Mouse (Mus musculus): ENCODE measurements around the gene Emid1.

Emid1 gene

GRCm38 (mm10) chr11:5151680-5152337, at the start of gene Emid1:
TSS of gene Emid1 (minus strand) at chr11:5152257.
- Histone ChIP-seq H3K27me3 (ENCODE audit: control insufficient read depth, insufficient read depth, low read length, poor library complexity, severe bottlenecking) (no peaks in the 10 kb centered on the region), H3K36me3 (ENCODE audit: control insufficient read depth, insufficient read depth, low read length, poor library complexity, severe bottlenecking) (no peaks in the 10 kb centered on the region)
- peak; percentile 34 for DNase-seq (ENCODE audit: low read depth, low spot score)

- no peak for DNase-seq (ENCODE audit: low read depth, low spot score)
- H3K27me3 ChIP-seq (ENCODE audit: control insufficient read depth, insufficient read depth, low read length, poor library complexity, severe bottlenecking): no peaks in the 10 kb centered on the region
- H3K36me3 ChIP-seq (ENCODE audit: control insufficient read depth, insufficient read depth, low read length, poor library complexity, severe bottlenecking): no peaks in the 10 kb centered on the region
Observed at GRCm38 (mm10) chr11:5199879-5200278, 47.8 kb upstream of the Emid1 start.

- Histone ChIP-seq H3K27me3 (ENCODE audit: control insufficient read depth, insufficient read depth, low read length, poor library complexity, severe bottlenecking) (no peaks in the 10 kb centered on the region), H3K36me3 (ENCODE audit: control insufficient read depth, insufficient read depth, low read length, poor library complexity, severe bottlenecking) (no peaks in the 10 kb centered on the region)
- no peak for DNase-seq (ENCODE audit: low read depth, low spot score)
Observed at GRCm38 (mm10) chr11:5197068-5197467, 45.0 kb upstream of the Emid1 start.

GRCm38 (mm10) chr11:5196583-5196982, 44.5 kb upstream of the Emid1 start:
- H3K36me3 ChIP-seq (ENCODE audit: control insufficient read depth, insufficient read depth, low read length, poor library complexity, severe bottlenecking): no peaks in the 10 kb centered on the region

GRCm38 (mm10) chr11:5193576-5193881, 41.5 kb upstream of the Emid1 start:
- Histone ChIP-seq H3K27me3 (ENCODE audit: control insufficient read depth, insufficient read depth, low read length, poor library complexity, severe bottlenecking) (no peaks in the 10 kb centered on the region), H3K36me3 (ENCODE audit: control insufficient read depth, insufficient read depth, low read length, poor library complexity, severe bottlenecking) (no peaks in the 10 kb centered on the region)
- no peak for DNase-seq (ENCODE audit: low read depth, low spot score)

More at GRCm38 (mm10) chr11:5196583-5196982, 44.5 kb upstream of the Emid1 start:
- H3K27me3 ChIP-seq (ENCODE audit: control insufficient read depth, insufficient read depth, low read length, poor library complexity, severe bottlenecking): no peaks in the 10 kb centered on the region
- DNase-seq (ENCODE audit: low read depth, low spot score): no peak

GRCm38 (mm10) chr11:5192840-5193575, 41.0 kb upstream of the Emid1 start:
- H3K27me3 ChIP-seq (ENCODE audit: control insufficient read depth, insufficient read depth, low read length, poor library complexity, severe bottlenecking): no peaks in the 10 kb centered on the region
- H3K36me3 ChIP-seq (ENCODE audit: control insufficient read depth, insufficient read depth, low read length, poor library complexity, severe bottlenecking): no peaks in the 10 kb centered on the region
- DNase-seq (ENCODE audit: low read depth, low spot score): no peak

GRCm38 (mm10) chr11:5192084-5192516, 40.0 kb upstream of the Emid1 start:
- no peak for DNase-seq (ENCODE audit: low read depth, low spot score)
- Histone ChIP-seq H3K36me3 (ENCODE audit: control insufficient read depth, insufficient read depth, low read length, poor library complexity, severe bottlenecking) (no peaks in the 10 kb centered on the region), H3K27me3 (ENCODE audit: control insufficient read depth, insufficient read depth, low read length, poor library complexity, severe bottlenecking) (no peaks in the 10 kb centered on the region)

GRCm38 (mm10) chr11:5189239-5189933, 37.3 kb upstream of the Emid1 start:
- no peak for DNase-seq (ENCODE audit: low read depth, low spot score)
- H3K27me3 ChIP-seq (ENCODE audit: control insufficient read depth, insufficient read depth, low read length, poor library complexity, severe bottlenecking): no peaks in the 10 kb centered on the region
- no peaks in the 10 kb centered on the region for H3K36me3 ChIP-seq (ENCODE audit: control insufficient read depth, insufficient read depth, low read length, poor library complexity, severe bottlenecking)

GRCm38 (mm10) chr11:5188170-5188569, 36.1 kb upstream of the Emid1 start:
- Histone ChIP-seq H3K27me3 (ENCODE audit: control insufficient read depth, insufficient read depth, low read length, poor library complexity, severe bottlenecking) (no peaks in the 10 kb centered on the region), H3K36me3 (ENCODE audit: control insufficient read depth, insufficient read depth, low read length, poor library complexity, severe bottlenecking) (no peaks in the 10 kb centered on the region)
- no peak for DNase-seq (ENCODE audit: low read depth, low spot score)

- Histone ChIP-seq H3K36me3 (ENCODE audit: control insufficient read depth, insufficient read depth, low read length, poor library complexity, severe bottlenecking) (no peaks in the 10 kb centered on the region), H3K27me3 (ENCODE audit: control insufficient read depth, insufficient read depth, low read length, poor library complexity, severe bottlenecking) (no peaks in the 10 kb centered on the region)
- DNase-seq (ENCODE audit: low read depth, low spot score): no peak
Observed at GRCm38 (mm10) chr11:5184832-5185231, 32.8 kb upstream of the Emid1 start.

GRCm38 (mm10) chr11:5184250-5184649, 32.2 kb upstream of the Emid1 start:
- Histone ChIP-seq H3K27me3 (ENCODE audit: control insufficient read depth, insufficient read depth, low read length, poor library complexity, severe bottlenecking) (no peaks in the 10 kb centered on the region), H3K36me3 (ENCODE audit: control insufficient read depth, insufficient read depth, low read length, poor library complexity, severe bottlenecking) (no peaks in the 10 kb centered on the region)
- no peak for DNase-seq (ENCODE audit: low read depth, low spot score)

GRCm38 (mm10) chr11:5182870-5183269, 30.8 kb upstream of the Emid1 start:
- Histone ChIP-seq H3K36me3 (ENCODE audit: control insufficient read depth, insufficient read depth, low read length, poor library complexity, severe bottlenecking) (no peaks in the 10 kb centered on the region), H3K27me3 (ENCODE audit: control insufficient read depth, insufficient read depth, low read length, poor library complexity, severe bottlenecking) (no peaks in the 10 kb centered on the region)
- DNase-seq (ENCODE audit: low read depth, low spot score): no peak

GRCm38 (mm10) chr11:5181850-5182404, 29.9 kb upstream of the Emid1 start:
- H3K36me3 ChIP-seq (ENCODE audit: control insufficient read depth, insufficient read depth, low read length, poor library complexity, severe bottlenecking): no peaks in the 10 kb centered on the region
- no peaks in the 10 kb centered on the region for H3K27me3 ChIP-seq (ENCODE audit: control insufficient read depth, insufficient read depth, low read length, poor library complexity, severe bottlenecking)
- DNase-seq (ENCODE audit: low read depth, low spot score): peak; percentile 92

- Histone ChIP-seq H3K36me3 (ENCODE audit: control insufficient read depth, insufficient read depth, low read length, poor library complexity, severe bottlenecking) (no peaks in the 10 kb centered on the region), H3K27me3 (ENCODE audit: control insufficient read depth, insufficient read depth, low read length, poor library complexity, severe bottlenecking) (no peaks in the 10 kb centered on the region)
- no peak for DNase-seq (ENCODE audit: low read depth, low spot score)
Observed at GRCm38 (mm10) chr11:5179391-5179790, 27.3 kb upstream of the Emid1 start.

- H3K27me3 ChIP-seq (ENCODE audit: control insufficient read depth, insufficient read depth, low read length, poor library complexity, severe bottlenecking): no peaks in the 10 kb centered on the region
Observed at GRCm38 (mm10) chr11:5177171-5177570, 25.1 kb upstream of the Emid1 start.

More at GRCm38 (mm10) chr11:5177171-5177570, 25.1 kb upstream of the Emid1 start:
- DNase-seq (ENCODE audit: low read depth, low spot score): peak; percentile 89
- H3K36me3 ChIP-seq (ENCODE audit: control insufficient read depth, insufficient read depth, low read length, poor library complexity, severe bottlenecking): no peaks in the 10 kb centered on the region
